Mouse (Mus musculus) ES-Bruce4 (cell line): ENCODE measurements at regions not wholly inside any gene's neighbourhood (a gene's known extent, or its start where the extent isn't known, plus 50 kb on each side); places are given as distances from the start of the nearest gene placed in this dataset.

Experiments used
- CTCF ChIP-seq: IDR thresholded peaks from one replicate; pipeline ENCODE4 v1.8.1; 2011; ENCODE audit warnings: low read depth, low read length
- POLR2A ChIP-seq: IDR thresholded peaks from one replicate; pipeline ENCODE4 v1.8.1; 2011; ENCODE audit warnings: low read length; ENCODE audit not compliant: insufficient read depth

DNA sequence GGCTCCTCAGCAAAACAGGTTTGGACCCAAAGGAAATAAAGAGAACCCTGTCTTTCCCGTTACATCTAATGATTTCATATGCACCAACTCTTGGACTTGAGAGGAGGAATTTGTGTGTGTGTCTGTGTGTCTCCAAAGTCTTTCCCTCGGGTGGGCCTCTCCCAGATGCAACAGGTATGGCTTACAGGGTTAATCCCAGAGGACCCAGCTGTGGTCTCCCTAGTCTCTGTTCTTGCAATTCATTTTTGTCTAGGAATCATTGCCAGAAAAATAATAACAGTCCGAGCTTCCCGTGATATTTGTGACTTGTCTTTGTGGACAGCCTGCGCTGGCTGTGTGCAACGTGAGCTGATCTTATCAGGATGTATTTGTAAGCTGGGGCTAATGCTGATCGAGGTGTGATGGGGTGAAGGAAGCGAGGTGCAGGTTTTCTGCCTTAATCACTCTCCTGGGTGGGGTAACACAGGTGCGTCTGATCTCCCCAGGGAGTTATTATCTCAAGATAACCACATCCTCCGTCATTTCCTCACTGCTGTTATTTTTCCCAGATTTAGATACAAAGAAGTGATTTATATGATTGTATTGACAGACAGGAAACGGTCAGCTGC lies 627.2 kb upstream of the Sox9 start:
- TF ChIP-seq CTCF (no peak), POLR2A (no peak)
